ENCODE assay signal across 26 mouse cellular contexts in genomic region chr4:123658175-123658574, GRCm38 (mm10).
"Had no signal": no experiment of that assay in that cellular context is flagged by ENCODE, and none has a peak within 500 bp of the region (broad histone marks: within the 10 kb centered on the region; RNA-seq: fewer than 3 reads in every experiment).

No protein-coding gene starts in this region.

- H3K9ac ChIP-seq: embryonic facial prominence, embryonic 12.5 days; embryonic facial prominence, embryonic 13.5 days; embryonic facial prominence, embryonic 15.5 days; forebrain, embryonic 12.5 days; forebrain, embryonic 13.5 days; forebrain, embryonic 15.5 days; forebrain, postnatal 0 days had no signal

- H3K4me2 ChIP-seq: embryonic facial prominence, embryonic 12.5 days; embryonic facial prominence, embryonic 13.5 days; embryonic facial prominence, embryonic 15.5 days; forebrain, embryonic 12.5 days; forebrain, embryonic 13.5 days; forebrain, embryonic 15.5 days had no signal

- H3K27ac ChIP-seq: embryonic facial prominence, embryonic 10.5 days; embryonic facial prominence, embryonic 12.5 days; embryonic facial prominence, embryonic 13.5 days; embryonic facial prominence, embryonic 15.5 days; forebrain, embryonic 10.5 days; forebrain, embryonic 12.5 days; forebrain, embryonic 13.5 days; forebrain, embryonic 15.5 days; gastrocnemius, adult 2 months; heart, adult 2 months; heart, embryonic 10.5 days had no signal

- DNase-seq: cerebellum, postnatal 10 days; cerebellum, postnatal 14 days; cerebellum, postnatal 25 days; cerebellum, postnatal 36 days; embryo, embryonic 11 days; forebrain, postnatal 0 days; gastrocnemius, adult 2 months; gastrocnemius, postnatal 10 days; gastrocnemius, postnatal 14 days; gastrocnemius, postnatal 25 days; gastrocnemius, postnatal 36 days; heart, adult 11 months; heart, adult 18-20 months; heart, adult 2 months had no signal

- H3K4me3 ChIP-seq: embryonic facial prominence, embryonic 10.5 days; embryonic facial prominence, embryonic 12.5 days; embryonic facial prominence, embryonic 13.5 days; embryonic facial prominence, embryonic 15.5 days; erythroblast, embryonic 14.5 days; forebrain, embryonic 10.5 days; forebrain, embryonic 12.5 days; forebrain, embryonic 13.5 days; forebrain, embryonic 15.5 days; gastrocnemius, adult 2 months; heart, adult 2 months; heart, embryonic 10.5 days had no signal

- H3K36me3 ChIP-seq: embryonic facial prominence, embryonic 12.5 days; embryonic facial prominence, embryonic 13.5 days; embryonic facial prominence, embryonic 15.5 days; forebrain, embryonic 15.5 days; heart, embryonic 10.5 days had no signal

- H3K9me3 ChIP-seq: embryonic facial prominence, embryonic 10.5 days; embryonic facial prominence, embryonic 12.5 days; embryonic facial prominence, embryonic 13.5 days; embryonic facial prominence, embryonic 15.5 days; forebrain, embryonic 10.5 days; forebrain, embryonic 12.5 days; forebrain, embryonic 13.5 days; forebrain, embryonic 15.5 days; heart, embryonic 10.5 days had no signal

- H3K27me3 ChIP-seq: embryonic facial prominence, embryonic 12.5 days; embryonic facial prominence, embryonic 13.5 days; embryonic facial prominence, embryonic 15.5 days; forebrain, embryonic 12.5 days; forebrain, embryonic 13.5 days; forebrain, embryonic 15.5 days had no signal

- ATAC-seq: forebrain, embryonic 13.5 days; forebrain, embryonic 14.5 days; forebrain, embryonic 15.5 days; forebrain, embryonic 16.5 days; forebrain, postnatal 0 days had no signal
